Comparison of ENCODE assay signal across 20 mouse cellular contexts in genomic region chr2:115919141-115920071, GRCm38 (mm10).
A peak's percentile ranks its signal among the peaks of the same experiment; 100 is the strongest.
DNase-seq lines count a peak whose midpoint lies in the region; ATAC-seq and TF ChIP-seq lines count a peak whose summit lies in the region.
"Had no signal": no experiment of that assay in that cellular context is flagged by ENCODE, and none has a peak within 500 bp of the region (broad histone marks: within the 10 kb centered on the region; RNA-seq: fewer than 3 reads in every experiment).

No protein-coding gene starts in this region.

- TF ChIP-seq CTCF in midbrain, postnatal 0 days (IDR thresholded peaks at IDR 0.05) = no peak

- H3K36me3 ChIP-seq in embryonic facial prominence, embryonic 14.5 days (ENCODE audit: control insufficient read depth, insufficient read depth, low read length) = peaks cover 7% of the 10 kb centered on the region; the same call in 1 of the 2 replicates
- peaks cover 57% of the 10 kb centered on the region for H3K36me3 ChIP-seq in embryonic facial prominence, embryonic 10.5 days (replicated peaks)
- H3K36me3 ChIP-seq in midbrain, embryonic 12.5 days = peaks cover 15% of the 10 kb centered on the region
- no peaks in the 10 kb centered on the region for H3K36me3 ChIP-seq in midbrain, postnatal 0 days (ENCODE audit: insufficient read depth, low read length)
- H3K36me3 ChIP-seq in midbrain, embryonic 15.5 days (replicated peaks) = no peaks in the 10 kb centered on the region
- H3K36me3 ChIP-seq: embryonic facial prominence, embryonic 15.5 days; limb, embryonic 13.5 days; liver, embryonic 13.5 days had no signal

- ATAC-seq in embryonic facial prominence, embryonic 14.5 days (ENCODE audit: low read depth) = no peak; the same call in 1 of the 2 replicates
- no peak for ATAC-seq in midbrain, embryonic 12.5 days (ENCODE audit: low FRiP score, low read depth)
- no peak for ATAC-seq in midbrain, postnatal 0 days (ENCODE audit: low FRiP score)
- ATAC-seq in midbrain, embryonic 15.5 days (replicated peaks) = no peak

- WGBS in embryonic facial prominence, embryonic 14.5 days = 60% methylated on average over 14 of the region's 14 CpGs
- WGBS in embryonic facial prominence, embryonic 10.5 days = 68% methylated on average over 14 of the region's 14 CpGs
- WGBS in midbrain, embryonic 12.5 days = 85% methylated on average over 14 of the region's 14 CpGs
- 70% methylated on average over 14 of the region's 14 CpGs for WGBS in midbrain, postnatal 0 days
- WGBS in midbrain, embryonic 15.5 days = 74% methylated on average over 14 of the region's 14 CpGs

- H3K27ac ChIP-seq in embryonic facial prominence, embryonic 14.5 days (replicated peaks; ENCODE audit: low read depth, low read length) = no peak overlapping the region
- no peak overlapping the region for H3K27ac ChIP-seq in embryonic facial prominence, embryonic 10.5 days (replicated peaks)
- H3K27ac ChIP-seq in midbrain, embryonic 12.5 days (replicated peaks) = 0 out of 2 replicates have a peak overlapping the region, but pooled peaks have one; percentile 12
- no peak overlapping the region for H3K27ac ChIP-seq in midbrain, postnatal 0 days (ENCODE audit: low read depth, low read length)
- 0 out of 2 replicates have a peak overlapping the region, but pooled peaks have one; percentile 53 for H3K27ac ChIP-seq in midbrain, embryonic 15.5 days
- H3K27ac ChIP-seq: embryonic facial prominence, embryonic 15.5 days; heart, embryonic 10.5 days; limb, embryonic 13.5 days; liver, embryonic 13.5 days; stomach, postnatal 0 days had no signal

- no peaks in the 10 kb centered on the region for H3K4me1 ChIP-seq in embryonic facial prominence, embryonic 14.5 days (ENCODE audit: control insufficient read depth, insufficient read depth, low read length)
- peaks cover 34% of the 10 kb centered on the region for H3K4me1 ChIP-seq in embryonic facial prominence, embryonic 10.5 days
- H3K4me1 ChIP-seq in midbrain, embryonic 12.5 days = peaks cover 22% of the 10 kb centered on the region
- H3K4me1 ChIP-seq in midbrain, postnatal 0 days (ENCODE audit: insufficient read depth, low read length) = no peaks in the 10 kb centered on the region
- H3K4me1 ChIP-seq in midbrain, embryonic 15.5 days = peaks cover 13% of the 10 kb centered on the region
- H3K4me1 ChIP-seq: limb, embryonic 13.5 days; liver, embryonic 13.5 days had no signal

- H3K4me2 ChIP-seq in embryonic facial prominence, embryonic 14.5 days (ENCODE audit: low read depth, low read length) = no peak overlapping the region
- no peak overlapping the region for H3K4me2 ChIP-seq in midbrain, embryonic 12.5 days (replicated peaks)
- H3K4me2 ChIP-seq in midbrain, postnatal 0 days (ENCODE audit: low read depth, low read length, poor library complexity, severe bottlenecking) = no peak overlapping the region
- no peak overlapping the region for H3K4me2 ChIP-seq in midbrain, embryonic 15.5 days
- H3K4me2 ChIP-seq: embryonic facial prominence, embryonic 15.5 days; limb, embryonic 13.5 days; liver, embryonic 13.5 days; lung, embryonic 14.5 days had no signal

- no peaks in the 10 kb centered on the region for H3K9me3 ChIP-seq in embryonic facial prominence, embryonic 14.5 days (ENCODE audit: control insufficient read depth, low read length)
- H3K9me3 ChIP-seq in embryonic facial prominence, embryonic 10.5 days = no peaks in the 10 kb centered on the region
- no peaks in the 10 kb centered on the region for H3K9me3 ChIP-seq in midbrain, embryonic 12.5 days
- H3K9me3 ChIP-seq in midbrain, postnatal 0 days (ENCODE audit: low read length) = no peaks in the 10 kb centered on the region
- no peaks in the 10 kb centered on the region for H3K9me3 ChIP-seq in midbrain, embryonic 15.5 days
- H3K9me3 ChIP-seq: embryonic facial prominence, embryonic 15.5 days; heart, embryonic 10.5 days; limb, embryonic 13.5 days; liver, embryonic 13.5 days had no signal

- no peak overlapping the region for H3K4me3 ChIP-seq in embryonic facial prominence, embryonic 14.5 days (ENCODE audit: low read depth, low read length)
- H3K4me3 ChIP-seq in embryonic facial prominence, embryonic 10.5 days = no peak overlapping the region
- no peak overlapping the region for H3K4me3 ChIP-seq in midbrain, embryonic 12.5 days
- no peak overlapping the region for H3K4me3 ChIP-seq in midbrain, postnatal 0 days (ENCODE audit: low read depth, low read length)
- no peak overlapping the region for H3K4me3 ChIP-seq in midbrain, embryonic 15.5 days
- H3K4me3 ChIP-seq: embryonic facial prominence, embryonic 15.5 days; heart, embryonic 10.5 days; limb, embryonic 13.5 days; liver, embryonic 13.5 days had no signal

- H3K9ac ChIP-seq in embryonic facial prominence, embryonic 14.5 days (ENCODE audit: low read depth, low read length) = no peak overlapping the region
- no peak overlapping the region for H3K9ac ChIP-seq in midbrain, embryonic 12.5 days (replicated peaks)
- H3K9ac ChIP-seq in midbrain, postnatal 0 days (replicated peaks; ENCODE audit: low read length, poor library complexity, severe bottlenecking) = no peak overlapping the region
- no peak overlapping the region for H3K9ac ChIP-seq in midbrain, embryonic 15.5 days
- H3K9ac ChIP-seq: embryonic facial prominence, embryonic 15.5 days; limb, embryonic 13.5 days; liver, embryonic 13.5 days; lung, embryonic 14.5 days had no signal

- H3K27me3 ChIP-seq in embryonic facial prominence, embryonic 14.5 days (replicated peaks; ENCODE audit: control insufficient read depth, insufficient read depth, low read length) = no peaks in the 10 kb centered on the region
- no peaks in the 10 kb centered on the region for H3K27me3 ChIP-seq in embryonic facial prominence, embryonic 10.5 days (replicated peaks; ENCODE audit: low read depth, poor library complexity, severe bottlenecking)
- no peaks in the 10 kb centered on the region for H3K27me3 ChIP-seq in midbrain, embryonic 12.5 days
- no peaks in the 10 kb centered on the region for H3K27me3 ChIP-seq in midbrain, postnatal 0 days (ENCODE audit: insufficient read depth, low read length)
- H3K27me3 ChIP-seq in midbrain, embryonic 15.5 days (replicated peaks) = no peaks in the 10 kb centered on the region
- H3K27me3 ChIP-seq: embryonic facial prominence, embryonic 15.5 days; liver, embryonic 13.5 days had no signal

- DNase-seq in embryonic facial prominence, embryonic 14.5 days (ENCODE audit: low spot score) = peak; percentile 51
- no peak for DNase-seq in embryonic facial prominence, embryonic 10.5 days (ENCODE audit: low spot score)
- no peak for DNase-seq in midbrain, postnatal 0 days (ENCODE audit: low spot score)
- peak; percentile 14 for DNase-seq in R1 (ENCODE audit: low read depth, low spot score)
- DNase-seq in layer of hippocampus, adult 11-12 months (ENCODE audit: low spot score) = no peak
- DNase-seq in left cerebral cortex, adult 18-20 months (ENCODE audit: low spot score in 2 of 2) = no peak
- DNase-seq: adrenal gland, adult 8-10 months; cerebellum, adult 11 months; cerebellum, postnatal 10 days; gastrocnemius, postnatal 14 days; kidney, postnatal 4 days; liver, embryonic 13.5 days; lung, embryonic 14.5 days; lung, postnatal 36 days had no signal

Comparison
In these comparisons a context has a peak if more than half of its experiments do, and no peak if none do; other contexts are left out.
1. DNase-seq: peak in embryonic facial prominence, embryonic 14.5 days (single experiment) and R1 (single experiment); none in embryonic facial prominence, embryonic 10.5 days (single experiment), midbrain, postnatal 0 days (single experiment), layer of hippocampus, adult 11-12 months (single experiment) and left cerebral cortex, adult 18-20 months (0 of 2).
2. H3K27ac ChIP-seq: peak in midbrain, embryonic 12.5 days (single experiment) and midbrain, embryonic 15.5 days (single experiment); none in embryonic facial prominence, embryonic 14.5 days (single experiment), embryonic facial prominence, embryonic 10.5 days (single experiment) and midbrain, postnatal 0 days (single experiment).